Mouse (Mus musculus) cerebellum, adult 18-20 months (tissue): ENCODE measurements around the gene Cuedc2.
A peak's percentile ranks its signal among the peaks of the same experiment; 100 is the strongest.

Experiments used
- DNase-seq, 2 experiments: peaks; one replicate each; pipeline ENCODE4 v3.0.0; 2021

The Cuedc2 gene

GRCm38 (mm10) chr19:46321101-46321943 is 17.2 kb downstream of the Cuedc2 start:
- peak; percentile 82 to 85 for DNase-seq

GRCm38 (mm10) chr19:46320076-46320785 is 18.3 kb downstream of the Cuedc2 start:
- DNase-seq = peak; percentile 5 to 22

DNA sequence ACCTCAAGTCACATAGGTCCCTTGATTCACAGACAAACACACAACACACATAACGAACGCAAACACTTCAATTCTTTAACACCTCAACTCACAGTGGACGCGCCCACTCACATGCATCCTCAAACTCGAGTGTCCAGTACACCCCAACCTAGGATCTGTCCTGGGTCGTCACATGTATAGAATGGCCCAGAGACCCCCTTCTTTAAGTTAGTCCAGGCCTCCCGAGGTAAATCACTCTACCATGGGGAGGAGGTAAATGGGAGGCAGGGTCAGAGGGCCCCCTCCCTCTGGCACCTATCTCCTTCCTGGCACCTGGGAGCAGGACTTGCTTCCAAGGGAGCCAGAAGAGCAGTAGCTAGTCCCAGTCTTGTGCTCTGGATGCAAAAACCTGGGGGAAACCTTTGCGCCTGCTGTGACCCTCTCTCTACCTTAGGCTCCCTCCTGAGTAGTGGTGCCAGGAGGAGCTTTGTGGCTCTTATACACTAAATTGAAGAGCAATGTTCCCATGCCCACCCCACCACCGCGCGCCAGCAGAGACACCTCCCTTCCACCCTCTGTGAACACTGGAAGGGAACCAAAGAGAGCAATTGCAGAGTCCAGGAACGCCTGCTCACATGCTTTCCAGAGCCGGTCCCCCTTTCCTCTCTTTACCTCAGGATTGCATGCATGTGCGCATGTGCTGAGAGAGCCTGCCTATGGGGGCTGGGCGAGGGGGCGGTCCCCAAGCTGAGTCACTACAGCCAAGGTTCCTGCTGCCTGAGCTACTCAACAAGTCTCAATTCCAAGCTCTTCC is 19.7 kb downstream of the Cuedc2 start:
- peak; percentile 71 to 74 for DNase-seq

GRCm38 (mm10) chr19:46318031-46318471 is 20.5 kb downstream of the Cuedc2 start:
- peak; percentile 42 to 54 for DNase-seq

- peak in 1 of 2 experiments; percentile 45 for DNase-seq
Measured at GRCm38 (mm10) chr19:46317546-46317885, 21.0 kb downstream of the Cuedc2 start.

DNA sequence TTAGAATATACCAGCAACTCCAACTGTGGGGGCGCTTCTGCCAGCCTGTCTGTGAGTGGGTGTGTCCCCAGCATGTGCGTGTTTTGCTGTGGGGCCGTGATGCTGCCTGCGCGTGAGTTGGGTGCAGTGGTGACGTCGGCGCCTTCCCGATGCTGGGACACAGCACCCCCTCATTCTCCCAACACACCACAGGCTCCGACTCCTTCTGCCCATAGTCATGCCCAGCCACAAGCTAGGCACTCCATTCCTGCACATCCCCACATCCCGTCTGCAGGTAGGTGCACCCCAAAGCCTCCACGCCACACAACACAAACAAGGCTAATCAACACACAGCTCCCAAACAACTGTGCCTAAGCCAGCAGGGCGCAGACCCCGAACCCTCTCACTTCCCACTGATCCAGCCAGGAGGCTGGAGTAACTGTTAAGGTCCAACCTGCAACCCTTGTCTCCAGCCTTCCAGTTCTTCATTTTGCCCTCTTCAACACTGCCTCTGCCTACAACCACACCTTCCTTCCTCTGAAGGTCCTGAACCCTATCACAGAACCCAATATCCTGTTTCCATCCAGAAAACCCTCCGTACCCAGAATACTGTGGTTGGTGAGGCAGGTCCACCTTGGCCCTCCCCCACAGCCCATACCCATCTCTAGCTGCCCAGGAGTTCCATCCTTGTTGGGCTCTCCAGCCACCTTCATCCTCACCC is 21.5 kb downstream of the Cuedc2 start:
- DNase-seq = peak; percentile 34 to 37

DNA sequence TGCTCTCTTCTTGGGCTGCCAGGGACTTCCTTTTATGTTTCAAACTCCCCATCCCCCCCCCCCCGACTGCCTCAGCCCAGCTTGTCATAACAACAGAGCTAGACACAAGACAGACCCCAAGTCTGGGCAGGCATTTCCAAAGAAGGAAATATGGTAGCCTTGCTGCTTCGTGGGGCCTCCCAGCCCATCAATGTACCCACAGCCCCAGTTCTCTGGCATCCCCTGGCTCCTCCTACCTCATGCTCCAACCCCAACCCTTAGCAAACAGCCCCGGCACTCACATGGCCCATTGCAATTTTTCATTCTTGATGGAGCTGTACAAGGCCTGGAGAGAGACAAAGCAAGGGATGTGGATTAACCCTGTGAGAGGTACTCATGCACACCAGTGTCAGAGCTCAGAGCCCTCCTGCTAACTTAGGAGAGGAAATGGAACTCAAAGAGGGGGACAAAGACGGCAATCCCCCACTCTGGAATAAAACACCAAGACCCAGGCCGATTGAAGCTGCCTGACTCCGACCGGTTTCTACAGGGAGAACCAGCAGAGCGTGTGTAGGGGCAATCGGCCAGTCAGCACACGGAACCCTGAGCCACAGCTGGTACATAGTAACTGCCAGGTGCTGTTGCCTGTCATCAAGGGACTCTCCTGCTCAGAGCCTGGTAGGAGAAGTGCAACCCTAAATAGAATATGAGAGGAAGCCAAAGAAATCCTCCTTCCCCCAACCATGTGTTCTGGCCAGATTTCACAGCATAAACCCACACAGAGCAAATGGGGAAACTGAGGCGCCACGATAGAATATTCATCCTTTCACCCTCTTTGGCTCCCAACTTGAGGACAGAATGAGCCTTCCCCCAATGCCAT is 22.5 kb downstream of the Cuedc2 start:
- peak; percentile 2 to 11 for DNase-seq

DNA sequence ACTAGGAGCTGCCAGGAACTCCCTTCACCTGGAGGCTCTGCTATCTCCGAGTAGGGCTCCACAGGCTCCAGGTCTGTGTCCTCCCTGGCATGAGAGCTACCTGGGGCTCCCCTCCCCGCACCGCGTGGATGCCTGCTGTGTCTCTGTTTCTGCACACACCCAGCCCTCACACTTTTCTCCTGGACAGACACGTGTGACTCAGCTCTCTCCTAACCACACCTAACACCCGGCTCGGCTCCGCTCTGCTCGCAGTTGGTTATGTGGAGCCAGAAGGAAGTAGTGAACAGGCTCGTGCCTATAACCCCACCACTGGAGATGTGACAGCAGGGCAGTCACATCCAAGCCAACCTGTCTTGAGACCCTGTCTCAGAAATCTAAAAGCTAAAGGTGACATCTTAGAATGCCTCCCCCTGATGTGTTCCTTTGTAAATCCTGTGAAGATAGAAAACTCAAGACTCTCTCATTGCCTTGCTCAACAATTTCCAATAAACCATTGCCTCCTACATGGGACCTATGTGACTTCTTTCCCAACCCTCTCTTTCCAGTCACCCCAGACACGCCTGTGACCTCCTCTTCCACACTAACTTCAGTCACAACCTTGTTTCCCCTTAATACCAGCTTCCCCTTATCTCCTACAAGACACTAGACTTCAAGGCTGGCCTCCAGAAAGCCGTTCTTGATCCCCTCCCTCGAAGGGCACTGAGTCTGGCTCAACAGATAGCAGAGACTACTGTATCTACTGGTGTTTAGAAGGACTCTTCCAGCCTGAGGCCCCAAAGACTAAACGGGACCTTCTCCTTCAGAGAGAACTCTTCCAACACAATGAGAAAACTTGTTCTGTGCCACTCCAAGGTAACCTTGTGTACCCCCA is 23.4 kb downstream of the Cuedc2 start:
- peak in 1 of 2 experiments; percentile 14 for DNase-seq

- peak; percentile 26 to 32 for DNase-seq
Measured at GRCm38 (mm10) chr19:46314151-46314601, 24.3 kb downstream of the Cuedc2 start.

- peak in 1 of 2 experiments; percentile 6 for DNase-seq
Measured at GRCm38 (mm10) chr19:46313591-46313990, 24.9 kb downstream of the Cuedc2 start.

- peak in 1 of 2 experiments; percentile 7 for DNase-seq
Measured at GRCm38 (mm10) chr19:46313116-46313515, 25.4 kb downstream of the Cuedc2 start.

DNA sequence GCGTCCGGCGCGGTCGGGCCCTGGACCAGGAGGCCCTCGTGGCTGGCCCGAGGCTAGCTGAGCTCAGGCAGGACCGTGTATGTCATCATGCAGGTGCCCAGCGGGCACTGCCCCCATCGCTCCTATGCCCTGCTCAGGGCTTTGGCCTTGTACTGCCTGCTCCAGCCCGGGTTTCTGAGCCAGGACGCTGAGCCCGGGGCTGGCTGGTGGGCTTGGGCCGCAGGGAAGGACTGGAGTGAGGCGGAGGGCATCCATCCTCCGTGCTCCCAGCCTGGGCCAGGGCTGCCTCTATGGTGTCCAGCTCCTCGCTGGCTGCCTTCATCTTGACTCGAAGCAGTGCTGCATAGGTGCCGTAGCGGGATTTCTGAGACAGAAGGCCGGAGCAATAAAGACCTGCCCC is 25.9 kb downstream of the Cuedc2 start:
- DNase-seq = peak in 1 of 2 experiments; percentile 14

GRCm38 (mm10) chr19:46311341-46311740 is 27.2 kb downstream of the Cuedc2 start:
- DNase-seq = peak; percentile 8

DNA sequence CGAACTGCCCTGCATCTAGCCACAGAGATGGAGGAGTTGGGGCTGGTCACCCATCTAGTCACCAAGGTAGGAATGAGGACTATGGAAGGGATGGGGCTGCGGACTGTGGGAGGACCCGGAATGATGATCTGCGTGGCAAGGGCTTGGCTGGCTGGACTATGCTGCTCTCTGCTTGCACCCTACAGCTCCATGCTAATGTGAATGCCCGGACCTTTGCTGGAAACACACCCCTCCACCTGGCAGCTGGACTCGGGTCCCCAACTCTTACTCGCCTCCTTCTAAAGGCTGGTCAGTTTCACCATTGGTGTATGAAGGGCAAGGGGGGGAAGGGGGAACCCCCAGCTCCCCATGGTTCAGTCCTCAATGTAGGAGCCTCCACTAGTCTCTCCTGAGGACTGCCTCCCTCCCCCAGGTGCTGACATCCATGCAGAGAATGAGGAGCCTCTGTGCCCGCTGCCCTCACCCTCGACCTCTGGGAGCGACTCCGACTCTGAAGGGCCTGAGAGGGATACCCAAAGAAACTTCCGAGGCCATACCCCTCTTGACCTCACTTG is 28.1 kb downstream of the Cuedc2 start:
- peak in 1 of 2 experiments; percentile 13 for DNase-seq

DNA sequence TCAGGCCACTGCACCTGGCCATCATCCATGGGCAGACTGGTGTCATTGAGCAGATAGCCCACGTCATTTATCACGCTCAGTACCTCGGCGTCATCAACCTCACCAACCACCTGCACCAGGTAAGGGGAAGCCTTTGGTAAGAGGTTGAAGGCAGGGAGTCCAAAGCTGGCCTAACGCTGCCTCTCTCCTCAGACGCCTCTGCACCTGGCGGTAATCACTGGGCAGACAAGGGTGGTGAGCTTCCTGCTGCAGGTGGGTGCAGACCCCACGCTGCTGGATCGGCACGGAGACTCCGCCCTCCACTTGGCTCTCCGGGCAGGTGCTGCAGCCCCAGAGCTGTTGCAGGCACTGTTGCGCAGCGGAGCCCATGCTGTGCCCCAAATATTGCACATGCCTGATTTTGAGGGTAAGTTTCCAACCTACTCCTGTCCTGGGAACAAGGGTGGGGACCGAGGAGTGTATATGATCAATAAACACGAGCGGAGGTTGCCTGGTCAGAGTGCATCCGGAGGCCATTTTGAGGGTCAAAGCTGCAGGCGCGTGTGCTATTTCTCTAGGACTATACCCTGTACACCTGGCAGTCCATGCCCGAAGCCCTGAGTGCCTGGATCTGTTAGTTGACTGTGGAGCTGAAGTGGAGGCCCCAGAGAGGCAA is 28.7 kb downstream of the Cuedc2 start:
- DNase-seq = peak; percentile 25 to 35

DNA sequence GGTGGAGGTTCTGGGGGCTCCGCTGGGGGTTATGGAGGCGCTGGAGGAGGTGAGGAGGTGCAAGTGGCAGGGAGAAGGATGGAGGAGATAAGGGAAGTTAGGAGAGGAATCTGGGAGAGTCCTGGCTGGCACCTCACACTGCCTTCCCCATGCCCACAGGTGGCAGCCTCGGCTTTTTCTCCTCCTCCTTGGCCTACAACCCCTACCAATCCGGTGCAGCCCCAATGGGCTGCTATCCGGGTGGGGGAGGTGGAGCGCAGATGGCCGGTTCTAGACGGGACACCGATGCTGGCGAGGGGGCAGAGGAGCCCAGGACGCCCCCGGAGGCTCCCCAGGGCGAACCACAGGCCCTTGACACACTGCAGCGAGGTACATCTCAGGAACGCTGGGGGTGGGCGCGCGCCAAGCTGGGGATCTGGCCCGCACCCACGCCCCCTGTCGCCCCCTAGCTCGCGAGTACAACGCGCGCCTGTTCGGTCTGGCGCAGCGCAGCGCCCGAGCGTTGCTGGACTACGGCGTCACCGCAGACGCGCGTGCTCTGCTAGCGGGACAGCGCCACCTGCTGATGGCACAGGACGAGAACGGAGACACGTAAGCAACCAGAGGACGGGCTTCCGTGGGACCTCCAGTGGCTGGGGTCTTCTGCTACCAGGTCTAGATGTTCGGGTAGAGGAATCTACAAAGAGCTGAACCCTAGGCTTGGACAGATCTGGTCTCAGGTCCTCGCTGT is 29.6 kb downstream of the Cuedc2 start:
- DNase-seq = peak; percentile 90 to 95

DNA sequence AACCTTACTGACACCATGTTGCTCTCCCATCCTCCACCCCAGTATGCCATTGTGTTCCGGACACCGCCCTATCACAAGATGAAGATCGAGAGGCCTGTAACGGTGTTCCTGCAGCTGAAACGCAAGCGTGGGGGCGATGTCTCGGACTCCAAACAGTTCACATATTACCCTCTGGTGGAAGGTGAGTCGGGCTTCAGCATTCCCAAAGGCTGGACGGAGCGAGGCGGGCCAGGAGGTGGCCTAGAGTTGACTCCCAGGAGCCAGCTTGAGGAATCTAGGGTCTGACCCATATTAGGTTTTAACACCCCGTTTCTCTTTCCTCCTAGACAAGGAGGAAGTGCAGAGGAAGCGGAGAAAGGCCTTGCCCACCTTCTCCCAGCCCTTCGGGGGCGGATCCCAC is 30.2 kb downstream of the Cuedc2 start:
- peak in 1 of 2 experiments; percentile 6 for DNase-seq

DNA sequence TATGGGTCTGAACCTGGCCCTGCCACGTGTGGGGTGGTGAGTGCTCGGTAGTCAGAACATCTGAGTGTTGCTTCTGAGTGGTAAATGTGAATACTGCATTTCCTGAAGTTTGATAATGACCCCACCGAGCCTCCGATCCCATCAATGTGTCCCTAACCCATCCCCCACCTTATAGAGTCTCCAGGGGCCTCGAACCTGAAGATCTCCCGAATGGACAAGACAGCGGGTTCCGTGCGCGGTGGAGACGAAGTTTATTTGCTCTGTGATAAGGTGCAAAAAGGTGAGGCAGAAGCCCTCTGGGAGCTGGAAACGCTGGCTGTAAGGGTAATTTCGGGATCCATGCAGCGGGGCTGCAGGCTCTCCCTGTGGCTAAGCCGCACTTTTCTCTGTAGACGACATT is 30.7 kb downstream of the Cuedc2 start:
- peak; percentile 9 to 10 for DNase-seq
